Mouse (Mus musculus) left cerebral cortex, postnatal 25 days (tissue): ENCODE measurements around the gene Fignl2. TPM values are rescaled to one million over a fixed set of nuclear protein-coding genes. Genes with fewer than 3 reads are reported as not detected.

ENCODE experiments used
- DNase-seq, 2 experiments: peaks; one replicate each; pipeline ENCODE4 v3.0.0; 2022; ENCODE audit warnings: low spot score in 2 of 2, mixed read lengths in 1 of 2
- intact Hi-C: fragments of 180-260 bp; cut with DNase I; formaldehyde crosslinking; loops from one replicate; pipeline ENCODE4 v1.15.1; 2025
- total RNA-seq, 2 experiments: library from RNA; stranded (reverse); gene quantifications; 2 replicates each; pipeline ENCODE4 v1.2.3; 2021

The Fignl2 gene
- total RNA-seq, 2 experiments from 2014 or later: 1.5 to 1.8 TPM

GRCm38 (mm10) chr15:101070762-101071161 lies 7.6 kb downstream of the Fignl2 start:
- DNase-seq: no peak
- intact Hi-C loops: no loop called here

GRCm38 (mm10) chr15:101069641-101070190 lies 8.7 kb downstream of the Fignl2 start:
- intact Hi-C loops: no loop called here
- DNase-seq: no peak

GRCm38 (mm10) chr15:101068671-101069070 lies 9.7 kb downstream of the Fignl2 start:
- intact Hi-C loops: no loop called here

DNA sequence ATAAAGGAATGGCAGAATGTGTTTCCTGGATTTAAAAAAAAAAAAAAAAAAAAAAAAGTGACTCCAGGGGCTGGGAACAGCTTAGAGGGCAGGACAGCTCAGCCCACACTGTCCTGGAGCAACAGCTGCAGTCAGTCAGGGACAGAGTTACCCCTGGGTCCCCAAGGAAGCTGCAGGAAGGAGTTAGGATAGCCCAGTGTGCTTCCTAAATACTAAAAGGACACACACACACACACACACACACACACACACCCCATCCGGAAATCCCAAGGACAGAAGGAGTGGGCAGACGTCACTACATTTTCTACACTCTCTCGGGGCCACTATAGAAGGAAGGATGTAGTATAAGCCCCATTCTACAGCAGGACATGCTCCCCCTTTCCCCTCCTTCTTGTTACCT lies 10.3 kb downstream of the Fignl2 start:
- intact Hi-C loops: no loop called here

More at GRCm38 (mm10) chr15:101068671-101069070, 9.7 kb downstream of the Fignl2 start:
- no peak for DNase-seq

DNA sequence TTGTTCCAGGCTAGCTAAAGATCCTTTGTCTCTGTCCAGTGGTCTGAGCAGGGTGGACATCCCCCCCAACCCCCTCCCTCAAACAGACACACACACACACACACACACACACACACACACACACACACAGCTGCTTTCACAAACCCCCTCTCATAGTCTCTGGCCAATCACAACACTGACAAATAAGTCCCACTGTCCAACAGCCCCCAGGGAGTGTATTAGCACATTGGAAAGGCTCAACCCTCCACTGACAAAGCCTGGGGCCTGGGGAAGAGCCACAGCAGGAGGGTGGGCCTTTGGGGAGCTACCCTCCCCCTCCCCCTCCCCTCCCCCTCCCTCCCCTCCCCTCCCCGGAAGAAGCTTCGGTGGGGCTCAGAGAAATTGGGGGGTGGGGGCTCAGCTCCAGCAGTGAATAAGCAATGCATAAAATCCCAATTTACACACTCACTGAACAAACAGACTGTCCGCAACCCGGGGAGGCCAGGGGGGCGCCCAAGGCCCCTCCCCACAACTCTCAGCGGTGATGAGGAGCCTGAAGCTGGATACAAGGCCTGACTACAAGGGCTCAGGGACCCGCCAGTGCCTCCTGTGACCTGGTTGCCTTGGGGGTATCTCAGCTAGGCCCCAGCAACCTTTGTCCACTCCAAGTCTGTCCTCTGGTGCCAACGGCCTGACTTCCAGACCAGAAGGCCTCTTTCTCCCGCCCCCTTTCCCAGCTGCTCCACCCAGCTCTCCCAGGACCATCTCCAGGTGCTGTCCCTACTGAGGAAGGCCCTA lies 11.3 kb downstream of the Fignl2 start:
- intact Hi-C loops: no loop called here
- no peak for DNase-seq

More for the DNA sequence above, 10.3 kb downstream of the Fignl2 start:
- DNase-seq: no peak

GRCm38 (mm10) chr15:101066364-101066847 lies 12.0 kb downstream of the Fignl2 start:
- intact Hi-C loops: no loop called here
- DNase-seq: no peak

GRCm38 (mm10) chr15:101065069-101065468 lies 13.3 kb downstream of the Fignl2 start:
- DNase-seq: no peak
- intact Hi-C loops: no loop called here

DNA sequence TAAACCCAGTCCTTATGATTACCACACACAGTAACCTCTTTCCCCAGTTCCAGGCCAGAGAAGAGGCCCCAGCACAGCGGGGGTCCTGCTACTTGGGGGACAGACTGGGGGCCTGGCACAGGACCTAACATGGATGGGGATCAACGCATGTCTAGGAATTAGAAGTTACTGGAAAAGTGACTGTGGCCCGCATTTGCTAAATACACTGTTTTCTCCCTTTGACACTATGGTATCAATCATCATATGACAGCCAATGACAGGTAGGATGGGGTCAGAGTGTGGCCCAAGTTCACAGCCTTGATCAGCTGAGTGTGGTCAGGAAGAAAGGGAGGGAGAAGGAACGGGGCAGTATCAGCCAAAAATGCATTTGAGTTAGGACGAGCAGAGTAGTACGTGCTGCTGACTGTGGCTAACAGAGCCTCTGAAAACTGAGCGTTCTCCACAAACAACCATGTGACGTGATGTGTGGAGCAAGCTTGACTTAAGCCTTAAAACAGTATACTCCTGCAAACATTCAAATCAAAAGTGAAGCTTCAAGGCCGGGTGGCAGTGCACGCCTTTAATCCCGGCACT lies 18.0 kb downstream of the Fignl2 start:
- no peak for DNase-seq
- intact Hi-C loops: no loop called here

GRCm38 (mm10) chr15:101059570-101060279 lies 18.6 kb downstream of the Fignl2 start:
- intact Hi-C loops: no loop called here
- no peak for DNase-seq

- intact Hi-C loops: no loop called here
Measured at GRCm38 (mm10) chr15:101056225-101056624, 22.1 kb downstream of the Fignl2 start.

DNA sequence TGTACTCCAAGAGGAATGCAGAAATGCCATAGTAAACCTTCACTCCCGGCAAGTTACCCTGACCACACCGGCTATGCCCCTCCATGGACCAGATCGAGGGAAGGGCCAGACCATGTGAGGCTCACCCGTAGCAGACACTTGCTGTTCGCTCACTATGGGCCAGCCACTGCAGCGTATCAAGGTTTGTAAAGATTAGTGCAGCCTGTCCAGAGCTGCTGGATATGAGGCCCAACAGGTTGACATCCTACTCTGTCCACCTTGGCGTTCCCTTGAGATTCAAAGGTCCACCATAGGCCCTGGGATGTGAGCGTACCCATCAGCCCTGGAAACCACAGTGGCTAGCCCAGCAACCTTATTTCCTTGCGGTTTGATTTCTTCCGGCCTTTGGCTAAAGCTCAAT lies 23.8 kb downstream of the Fignl2 start:
- DNase-seq: no peak
- intact Hi-C loops: no loop called here

More at GRCm38 (mm10) chr15:101056225-101056624, 22.1 kb downstream of the Fignl2 start:
- DNase-seq: peak in 1 of 2 experiments; percentile 76

GRCm38 (mm10) chr15:101053832-101054459 lies 24.4 kb downstream of the Fignl2 start:
- intact Hi-C loops: no loop called here
- no peak for DNase-seq

DNA sequence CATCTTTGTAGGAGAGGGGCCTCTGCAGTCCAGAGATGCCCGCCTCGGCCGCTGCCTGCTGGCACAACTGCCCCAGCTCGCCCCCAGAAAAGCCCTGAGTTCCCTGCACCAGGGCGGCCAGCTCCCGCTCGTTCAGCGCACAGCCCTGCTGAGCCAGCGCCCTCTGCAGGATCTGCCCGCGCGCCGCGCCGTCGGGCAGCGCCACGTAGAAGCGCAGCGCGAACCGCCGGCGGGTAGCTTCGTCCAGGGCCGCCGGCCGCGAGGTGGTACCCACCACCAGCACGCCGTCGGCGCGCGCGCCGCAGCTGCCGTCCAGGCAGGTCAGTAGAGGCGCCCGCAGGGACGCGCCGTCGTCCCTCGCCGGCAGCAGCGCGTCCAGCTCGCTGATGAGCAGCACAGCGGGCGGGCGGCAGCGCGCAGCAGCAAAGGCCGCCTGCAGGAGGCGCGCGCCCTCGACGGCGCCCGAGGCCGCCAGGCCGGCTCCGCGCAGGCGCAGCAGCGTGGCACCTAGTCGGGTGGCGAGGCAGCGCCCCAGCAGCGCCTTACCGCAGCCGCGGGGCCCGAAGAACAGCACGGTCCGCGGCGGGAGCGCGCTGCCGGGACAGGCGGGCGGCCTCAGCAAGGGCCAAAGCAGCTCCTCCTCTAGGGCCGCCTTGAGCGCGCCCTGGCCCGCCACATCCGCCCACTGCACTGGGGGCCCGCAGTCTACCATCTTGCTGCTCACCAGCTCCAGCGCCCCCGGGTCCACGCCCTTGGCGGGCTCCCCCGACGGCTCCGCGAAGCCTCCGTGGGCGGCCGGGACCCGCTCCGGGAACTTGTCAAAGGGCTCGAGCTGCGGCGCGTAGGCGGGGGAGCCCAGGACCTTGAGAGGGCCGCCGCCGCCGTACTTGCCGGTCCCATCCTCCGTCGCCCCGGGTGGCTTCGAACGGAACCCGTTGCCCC lies 25.5 kb downstream of the Fignl2 start:
- intact Hi-C loops: no loop called here
- DNase-seq: no peak

DNA sequence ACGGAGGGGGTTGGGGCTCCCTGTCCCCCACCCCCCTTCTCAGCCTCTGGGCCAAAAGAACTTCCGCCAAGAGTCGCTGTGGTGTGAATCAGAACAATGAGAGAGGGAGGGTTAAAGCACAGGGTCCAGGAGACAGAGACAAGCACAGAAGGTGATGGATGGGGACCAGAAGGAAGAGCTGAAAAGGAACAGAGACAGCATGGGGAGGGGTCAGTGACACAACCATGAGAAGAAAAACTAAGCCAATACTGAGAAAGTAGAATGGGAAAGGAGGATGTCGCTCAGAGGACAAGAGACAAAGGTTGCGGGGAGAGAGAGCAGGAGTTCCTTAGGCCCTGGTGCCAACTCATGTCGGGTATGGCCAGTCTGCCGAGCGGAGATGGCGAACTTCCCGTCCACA lies 26.5 kb downstream of the Fignl2 start:
- intact Hi-C loops: no loop called here
- DNase-seq: no peak

- no peak for DNase-seq
- intact Hi-C loops: loop anchor here (5.0 kb wide), 1 partner anchor 291 kb away; no protein-coding TSS in a partner anchor
Measured at GRCm38 (mm10) chr15:101048338-101048896, 29.9 kb downstream of the Fignl2 start.

DNA sequence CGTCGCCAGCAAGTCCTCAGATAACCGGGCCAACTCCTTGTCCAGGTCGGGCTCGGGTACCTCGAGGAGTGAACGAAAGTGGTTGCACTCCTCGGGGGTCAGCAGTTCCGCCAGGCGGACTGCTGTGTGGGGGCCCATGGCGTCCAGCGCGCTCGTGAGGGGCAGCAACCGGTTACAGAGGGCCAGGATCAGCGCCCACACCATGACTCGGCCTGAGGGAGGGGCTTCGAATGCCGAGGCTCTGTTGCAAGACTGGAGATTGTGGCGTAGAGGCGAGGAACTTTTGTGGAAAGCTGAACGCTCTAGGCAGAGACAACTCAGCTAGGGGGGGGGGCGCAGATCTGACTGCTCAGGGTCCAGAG lies 31.2 kb downstream of the Fignl2 start, which contains the start of gene Gm47841:
Gene Gm47841, minus strand, starts transcription at position 204 of the 362 bp plus-strand sequence.
- DNase-seq: no peak
- intact Hi-C loops: loop anchor here (5.0 kb wide), 1 partner anchor 290 kb away; no protein-coding TSS in a partner anchor

DNA sequence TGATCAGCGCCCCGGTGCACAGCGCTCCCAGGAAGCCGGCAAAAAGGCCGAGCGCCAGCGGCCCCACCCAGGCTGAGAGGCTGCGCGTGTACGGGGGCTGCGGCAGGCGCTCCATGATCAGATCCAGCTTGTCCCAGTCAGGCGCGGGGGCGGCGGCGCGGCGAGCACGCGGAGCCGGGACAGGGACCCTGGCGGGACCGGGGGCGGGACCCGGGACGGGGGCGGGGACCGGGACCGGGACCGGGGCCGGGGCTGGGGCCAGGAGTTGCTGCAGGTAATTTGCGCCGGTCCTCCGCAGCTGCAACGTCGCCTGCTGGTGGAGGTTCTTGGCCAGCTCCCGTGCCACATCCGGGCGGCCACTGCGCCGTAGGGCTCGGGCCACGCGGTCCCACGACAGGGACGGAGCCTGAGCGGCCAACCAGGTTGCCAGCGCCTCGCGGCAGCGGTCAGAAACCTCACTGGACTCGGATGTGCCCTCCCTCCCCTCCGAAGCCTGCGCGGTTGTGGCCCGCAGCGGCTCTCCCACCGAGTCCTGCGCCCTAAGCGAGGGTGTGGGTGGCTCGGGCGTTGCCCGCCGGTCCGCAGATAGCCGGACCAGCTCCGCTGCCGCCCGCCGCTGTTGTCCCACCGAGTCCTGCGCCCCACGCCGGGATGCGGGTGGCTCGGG lies 31.7 kb downstream of the Fignl2 start:
- peak; percentile 57 for DNase-seq
- intact Hi-C loops: loop anchor here (5.0 kb wide), 1 partner anchor 289 kb away; no protein-coding TSS in a partner anchor
